Mouse (Mus musculus): ENCODE results near the gene Mob2. TPM values are rescaled to one million over a fixed set of nuclear protein-coding genes. Genes with fewer than 3 reads are reported as not detected.

Mob2 gene
- polyA plus RNA-seq, 1 experiment: 19.0 TPM

DNA sequence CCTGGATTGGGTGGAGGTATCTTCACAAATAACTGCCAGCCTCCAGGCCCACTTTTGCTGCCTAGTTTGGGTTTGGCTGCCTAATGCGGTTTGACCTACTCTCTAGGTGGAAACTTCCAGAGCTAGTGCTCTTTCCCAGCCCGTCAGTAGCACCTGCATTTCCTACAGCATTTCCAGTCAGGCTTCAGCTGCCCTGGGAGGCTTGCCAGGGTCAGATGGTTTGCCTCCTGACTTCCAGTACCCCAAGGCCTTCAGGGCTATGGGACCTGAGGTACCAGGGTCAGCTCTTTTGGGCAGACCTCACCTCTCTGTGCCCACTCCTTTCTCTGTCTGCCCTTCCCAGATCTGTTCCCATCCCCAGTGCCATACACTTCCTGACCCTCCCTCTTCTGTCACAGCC is 99.9 kb downstream of the Mob2 start:
- no peaks in the 10 kb centered on the region for H3K36me3 ChIP-seq (ENCODE audit: control insufficient read depth, insufficient read depth, low read length, poor library complexity, severe bottlenecking)
- H3K9me3 ChIP-seq (replicated peaks; ENCODE audit: control insufficient read depth, insufficient read depth, low read length, poor library complexity, severe bottlenecking): no peaks in the 10 kb centered on the region
- TF ChIP-seq EP300 (IDR thresholded peaks at IDR 0.05; ENCODE audit: insufficient read depth, low read depth, low read length) (no peak), POLR2A (IDR thresholded peaks at IDR 0.05; ENCODE audit: insufficient read depth, low read length) (no peak), CTCF (IDR thresholded peaks at IDR 0.05; ENCODE audit: low read depth, low read length) (no peak)
- no peak overlapping the region for H3K27ac ChIP-seq (ENCODE audit: insufficient read depth, low read length)
- H3K4me3 ChIP-seq (ENCODE audit: low read depth, low read length): no peak overlapping the region
- H3K4me1 ChIP-seq (ENCODE audit: control insufficient read depth, insufficient read depth, low read length): no peaks in the 10 kb centered on the region
- H3K9ac ChIP-seq (ENCODE audit: low read depth, poor library complexity, severe bottlenecking): no peak overlapping the region
- no peaks in the 10 kb centered on the region for H3K27me3 ChIP-seq (ENCODE audit: control insufficient read depth, insufficient read depth, low read length, poor library complexity, severe bottlenecking)

- no peaks in the 10 kb centered on the region for H3K4me1 ChIP-seq (ENCODE audit: control insufficient read depth, insufficient read depth, low read length)
- no peak overlapping the region for H3K27ac ChIP-seq (ENCODE audit: insufficient read depth, low read length)
- no peak overlapping the region for H3K4me3 ChIP-seq (ENCODE audit: low read depth, low read length)
- TF ChIP-seq CTCF (IDR thresholded peaks at IDR 0.05; ENCODE audit: low read depth, low read length): no peak
- TF ChIP-seq EP300 (IDR thresholded peaks at IDR 0.05; ENCODE audit: insufficient read depth, low read depth, low read length): no peak
- no peak for TF ChIP-seq POLR2A (IDR thresholded peaks at IDR 0.05; ENCODE audit: insufficient read depth, low read length)
- H3K36me3 ChIP-seq (ENCODE audit: control insufficient read depth, insufficient read depth, low read length, poor library complexity, severe bottlenecking): no peaks in the 10 kb centered on the region
- H3K9ac ChIP-seq (ENCODE audit: low read depth, poor library complexity, severe bottlenecking): no peak overlapping the region
- no peaks in the 10 kb centered on the region for H3K9me3 ChIP-seq (replicated peaks; ENCODE audit: control insufficient read depth, insufficient read depth, low read length, poor library complexity, severe bottlenecking)
- no peaks in the 10 kb centered on the region for H3K27me3 ChIP-seq (ENCODE audit: control insufficient read depth, insufficient read depth, low read length, poor library complexity, severe bottlenecking)
Observed at GRCm38 (mm10) chr7:141959133-141959532, 101.7 kb downstream of the Mob2 start.

Other genes with a start within 250 kb of the Mob2 start
- gene Muc5b, start 222.0 kb downstream of the Mob2 start, polyA plus RNA-seq (2011; ENCODE audit: insufficient read depth, insufficient read length, low read depth, missing spikeins): not detected in 2 replicates
- gene Tollip, start 142.6 kb downstream of the Mob2 start, polyA plus RNA-seq (2011; ENCODE audit: insufficient read depth, insufficient read length, low read depth, missing spikeins): 44.9 and 47.1 TPM in 2 replicates
- gene Brsk2, start 111.3 kb downstream of the Mob2 start, polyA plus RNA-seq (2011; ENCODE audit: insufficient read depth, insufficient read length, low read depth, missing spikeins): 0.70 and 0.75 TPM in 2 replicates
- gene Dusp8, start 34.8 kb upstream of the Mob2 start, polyA plus RNA-seq (2011; ENCODE audit: insufficient read depth, insufficient read length, low read depth, missing spikeins): 2.0 and 2.3 TPM in 2 replicates
- gene Gm45618, start 59.7 kb upstream of the Mob2 start, polyA plus RNA-seq (2011; ENCODE audit: insufficient read depth, insufficient read length, low read depth, missing spikeins): not detected in 2 replicates
- gene Gm39115, start 75.0 kb upstream of the Mob2 start, polyA plus RNA-seq (2011; ENCODE audit: insufficient read depth, insufficient read length, low read depth, missing spikeins): not detected in 2 replicates
- gene Gm45337, start 83.5 kb upstream of the Mob2 start, polyA plus RNA-seq (2011; ENCODE audit: insufficient read depth, insufficient read length, low read depth, missing spikeins): not detected in 2 replicates
- not detected in 2 replicates for gene Gm29735, start 96.0 kb upstream of the Mob2 start, polyA plus RNA-seq (2011; ENCODE audit: insufficient read depth, insufficient read length, low read depth, missing spikeins)
- gene Gm4553, start 104.7 kb upstream of the Mob2 start, polyA plus RNA-seq (2011; ENCODE audit: insufficient read depth, insufficient read length, low read depth, missing spikeins): not detected in 2 replicates
- not detected in 2 replicates for gene Krtap5-2, start 114.9 kb upstream of the Mob2 start, polyA plus RNA-seq (2011; ENCODE audit: insufficient read depth, insufficient read length, low read depth, missing spikeins)
- gene Gm10153, start 129.3 kb upstream of the Mob2 start, polyA plus RNA-seq (2011; ENCODE audit: insufficient read depth, insufficient read length, low read depth, missing spikeins): not detected in 2 replicates
- gene Krtap5-3, start 140.3 kb upstream of the Mob2 start, polyA plus RNA-seq (2011; ENCODE audit: insufficient read depth, insufficient read length, low read depth, missing spikeins): not detected in 2 replicates
- gene Gm7579, start 150.8 kb upstream of the Mob2 start, polyA plus RNA-seq (2011; ENCODE audit: insufficient read depth, insufficient read length, low read depth, missing spikeins): not detected in 2 replicates
- not detected in 2 replicates for gene Krtap5-5, start 168.9 kb upstream of the Mob2 start, polyA plus RNA-seq (2011; ENCODE audit: insufficient read depth, insufficient read length, low read depth, missing spikeins)
- gene Gm40460, start 180.0 kb upstream of the Mob2 start, polyA plus RNA-seq (2011; ENCODE audit: insufficient read depth, insufficient read length, low read depth, missing spikeins): not detected in 2 replicates
- not detected in 2 replicates for gene Gm2431, start 197.3 kb upstream of the Mob2 start, polyA plus RNA-seq (2011; ENCODE audit: insufficient read depth, insufficient read length, low read depth, missing spikeins)
- not detected in 2 replicates for gene Gm4559, start 213.3 kb upstream of the Mob2 start, polyA plus RNA-seq (2011; ENCODE audit: insufficient read depth, insufficient read length, low read depth, missing spikeins)
- not detected in 2 replicates for gene Krtap5-1, start 236.1 kb upstream of the Mob2 start, polyA plus RNA-seq (2011; ENCODE audit: insufficient read depth, insufficient read length, low read depth, missing spikeins)
- gene Krtap5-4, start 242.5 kb upstream of the Mob2 start, polyA plus RNA-seq (2011; ENCODE audit: insufficient read depth, insufficient read length, low read depth, missing spikeins): not detected in 2 replicates